Mouse (Mus musculus) heart, postnatal 0 days (tissue): Measurements from ENCODE around the gene Fxyd6.

Experiments
- CTCF ChIP-seq: IDR thresholded peaks from 2 replicates; pipeline ENCODE4 v1.5.1; 2016; ENCODE audit warnings: antibody characterized with exemption, control low read depth, low read depth
- EP300 ChIP-seq: IDR thresholded peaks from 2 replicates; pipeline ENCODE4 v1.6.1; 2016; ENCODE audit warnings: antibody characterized with exemption, low read depth

DNA sequence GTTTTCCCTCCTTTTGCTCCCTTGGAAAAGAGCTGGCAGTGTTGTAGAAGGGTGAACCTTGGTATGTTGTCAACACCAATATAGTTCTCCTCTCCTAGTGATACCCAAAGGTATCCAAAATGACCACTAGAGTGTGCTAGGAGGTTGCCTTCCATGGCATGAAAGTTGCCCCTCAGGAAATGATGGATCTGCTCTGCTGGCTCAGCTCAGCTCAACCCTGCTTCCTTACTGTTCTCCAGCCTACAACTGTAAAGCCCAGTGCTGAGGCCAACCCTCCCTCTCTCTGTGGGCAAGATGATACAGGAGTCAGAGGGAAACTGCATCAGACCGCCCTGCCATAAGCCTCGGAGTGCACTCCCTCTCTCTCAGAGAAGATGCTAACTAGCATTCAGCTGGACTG is 24.5 kb upstream of the Fxyd6 start:
- peak; percentile 73 for TF ChIP-seq CTCF
- TF ChIP-seq EP300, result no peak
